Mouse (Mus musculus): ENCODE measurements around the gene Prg3.

The Prg3 gene

GRCm38 (mm10) chr2:85037047-85038026 lies 49.3 kb downstream of the Prg3 start, which contains the start of the genes Ssrp1 and P2rx3:
Gene Ssrp1 (plus strand): TSS chr2:85037234.
Gene P2rx3 (minus strand): TSS chr2:85037462.
- peak; percentile 95 for DNase-seq (ENCODE audit: low read depth, low spot score)

GRCm38 (mm10) chr2:85038336-85038735 lies 50.3 kb downstream of the Prg3 start:
- DNase-seq (ENCODE audit: low read depth, low spot score): no peak
